Mouse (Mus musculus) urinary bladder, adult 2 months (tissue): ENCODE results near the gene Epas1. TPM values are rescaled to one million over a fixed set of nuclear protein-coding genes. Genes with fewer than 3 reads are reported as not detected.

Experiments
- DNase-seq: peaks from one replicate; pipeline ENCODE4 v3.0.0; 2022; ENCODE audit warnings: low spot score
- polyA plus RNA-seq: library from polyadenylated mRNA; depleted of rRNA; stranded (reverse); fragments of >200 nt; gene quantifications from 2 replicates; pipeline ENCODE4 v1.2.3, GENCODE M21; 2012

Epas1 gene
- polyA plus RNA-seq, 1 experiment = 21.4 TPM

GRCm38 (mm10) chr17:86787805-86788204, 34.3 kb downstream of the Epas1 start:
- DNase-seq = no peak

- DNase-seq = no peak
Observed at GRCm38 (mm10) chr17:86788316-86788715, 34.8 kb downstream of the Epas1 start.

GRCm38 (mm10) chr17:86791925-86792324, 38.4 kb downstream of the Epas1 start:
- DNase-seq = no peak

DNA sequence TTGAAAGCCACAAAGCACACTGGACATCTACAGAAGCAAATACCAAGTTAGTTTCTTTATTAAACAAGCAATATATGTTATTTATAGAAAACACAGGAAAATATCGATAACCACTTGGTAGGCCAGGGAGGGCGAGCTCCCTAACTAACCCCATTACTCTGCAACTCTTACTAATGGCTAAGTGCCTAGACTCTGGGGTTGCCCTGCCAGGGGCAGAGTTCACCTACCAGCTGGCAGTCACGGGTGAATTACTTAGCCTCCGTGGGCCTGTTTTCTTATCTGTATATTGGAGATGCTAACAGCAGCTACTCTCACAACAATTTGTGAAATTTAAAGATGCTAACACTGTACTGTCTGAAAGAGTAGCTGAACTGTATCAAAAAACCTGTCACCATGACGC, 42.3 kb downstream of the Epas1 start:
- no peak for DNase-seq

- no peak for DNase-seq
Observed at GRCm38 (mm10) chr17:86797031-86797430, 43.5 kb downstream of the Epas1 start.

DNA sequence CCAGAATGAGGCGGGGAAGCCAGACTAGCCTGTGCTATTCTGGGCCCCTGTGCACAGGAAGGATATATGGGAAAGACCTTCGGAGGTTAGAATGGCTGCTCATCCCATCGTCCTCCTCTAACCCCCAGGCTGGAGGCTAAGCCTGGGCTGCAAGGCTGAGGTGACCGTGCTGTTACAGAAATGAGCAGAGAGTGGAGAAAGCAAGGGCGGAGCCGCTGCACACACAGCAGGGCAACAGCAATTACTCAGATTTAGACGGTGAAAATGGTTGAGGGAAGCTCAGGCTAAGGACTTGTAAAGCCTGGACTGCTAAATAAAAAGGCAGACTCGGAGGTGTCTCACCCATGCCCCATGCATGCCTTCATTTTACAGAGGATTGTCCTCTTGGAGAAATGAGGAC, 45.0 kb downstream of the Epas1 start:
- no peak for DNase-seq

- no peak for DNase-seq
Observed at GRCm38 (mm10) chr17:86798951-86799350, 45.5 kb downstream of the Epas1 start.

DNA sequence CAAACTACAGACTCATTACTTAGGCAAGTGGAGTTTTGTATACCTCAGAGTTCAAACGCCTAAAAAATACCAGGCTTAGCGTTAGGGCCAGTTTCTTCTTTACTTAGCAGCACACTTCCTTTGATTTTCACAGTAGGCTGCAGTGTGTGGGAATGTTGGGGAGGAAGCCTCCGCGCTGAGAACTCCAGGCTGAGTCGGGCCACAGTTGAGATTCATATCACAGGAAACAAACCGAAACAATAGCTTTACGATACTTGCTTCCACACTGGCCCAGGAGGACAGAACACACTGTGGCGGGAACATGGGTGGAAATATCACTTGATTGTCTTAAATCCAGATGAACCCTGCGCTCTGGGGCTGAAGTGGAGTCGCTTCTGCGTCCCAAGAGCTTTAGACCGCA, 47.0 kb downstream of the Epas1 start:
- DNase-seq = no peak

- DNase-seq = no peak
Observed at GRCm38 (mm10) chr17:86801213-86801815, 47.8 kb downstream of the Epas1 start.

DNA sequence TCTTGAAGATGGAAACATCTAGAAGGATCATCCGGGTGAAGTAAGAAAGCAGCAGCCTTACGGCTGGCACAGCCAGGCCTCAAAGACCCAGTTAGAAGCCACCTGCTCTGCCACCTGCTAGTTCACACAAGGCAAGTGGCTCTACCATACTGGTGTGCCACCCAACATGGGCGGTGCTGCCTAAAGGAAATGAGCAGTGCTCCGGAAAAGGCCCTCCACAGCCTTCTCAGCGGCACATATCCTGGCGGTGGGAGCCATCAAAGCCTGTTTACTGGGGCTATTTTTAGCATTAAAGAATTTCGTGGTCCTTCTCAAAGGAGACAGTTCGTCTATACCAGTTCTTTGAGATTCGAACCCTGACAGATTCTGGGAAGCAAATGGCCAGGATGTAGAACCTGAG, 48.4 kb downstream of the Epas1 start:
- no peak for DNase-seq

DNA sequence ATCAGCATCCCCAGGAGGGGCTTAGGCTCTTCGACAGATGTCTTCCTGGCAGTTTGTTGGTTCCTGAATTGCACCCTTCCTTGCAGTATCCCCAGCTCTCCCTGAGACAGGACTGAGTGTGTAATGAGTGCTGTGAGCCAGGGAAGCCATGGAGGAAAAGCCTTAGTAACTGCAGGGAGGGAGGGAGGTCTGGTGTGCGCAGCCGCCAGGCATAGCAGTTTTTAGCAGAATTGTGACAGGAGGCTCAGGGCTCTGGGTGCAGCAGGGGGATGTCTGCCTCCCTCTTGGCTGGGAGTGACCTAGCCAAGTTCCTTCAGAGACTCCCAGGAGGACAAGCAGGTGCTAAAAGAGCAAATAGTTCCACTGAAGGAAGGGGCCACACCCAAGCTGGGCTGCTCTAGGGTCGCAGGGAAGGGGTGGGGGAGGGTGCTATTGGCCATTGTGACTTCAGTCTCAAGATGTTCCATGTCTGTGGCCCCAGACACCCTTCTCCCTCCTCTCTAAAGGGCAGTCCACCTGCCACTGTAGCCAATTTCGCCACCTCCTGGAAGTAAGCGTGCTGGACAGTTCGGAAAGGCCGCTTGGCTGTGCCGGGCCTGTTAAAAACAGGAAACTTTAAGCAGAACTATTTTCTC, 49.0 kb downstream of the Epas1 start:
- DNase-seq = no peak

- no peak for DNase-seq
Observed at GRCm38 (mm10) chr17:86803147-86803546, 49.6 kb downstream of the Epas1 start.

DNA sequence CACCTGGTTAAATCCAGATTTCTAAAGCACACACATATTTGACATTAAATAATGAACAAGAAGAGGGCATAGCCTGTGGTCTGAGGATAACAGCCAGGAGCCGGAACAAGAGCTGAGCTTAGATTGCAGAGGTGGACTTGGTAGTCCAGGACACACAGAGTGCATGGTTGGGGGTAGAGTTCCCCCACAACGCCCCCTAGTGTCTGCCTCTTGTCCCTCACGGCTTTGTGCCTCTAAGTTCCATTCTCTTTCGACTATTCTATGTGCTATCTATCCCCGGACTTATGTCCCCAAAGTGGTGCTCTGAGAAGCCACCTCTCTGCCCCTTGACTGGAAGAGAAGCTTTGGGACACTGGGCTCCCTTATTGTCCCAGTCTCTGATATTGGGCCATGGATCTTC, 50.2 kb downstream of the Epas1 start:
- DNase-seq = no peak

DNA sequence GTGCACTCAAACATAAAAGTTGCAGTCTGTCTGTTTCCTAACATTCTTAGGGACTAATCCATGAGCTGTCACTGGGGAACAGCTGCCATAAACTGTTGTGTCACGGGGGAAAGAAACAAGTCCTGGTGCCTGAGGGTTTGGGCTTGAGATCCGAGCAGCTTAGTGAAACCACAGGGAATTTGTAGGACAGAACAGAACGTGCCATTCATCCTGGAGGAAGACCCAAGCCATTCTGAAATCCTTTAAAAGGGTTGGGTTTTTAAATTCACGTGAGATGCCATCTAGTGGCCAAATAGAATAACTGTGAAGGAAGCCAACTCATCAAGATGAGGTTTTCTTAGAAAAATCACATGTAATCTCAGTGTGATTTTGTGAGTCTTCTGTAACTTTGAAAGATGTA, 58.5 kb downstream of the Epas1 start:
- no peak for DNase-seq

GRCm38 (mm10) chr17:86814320-86814719, 60.8 kb downstream of the Epas1 start:
- no peak for DNase-seq

GRCm38 (mm10) chr17:86815016-86815865, 61.7 kb downstream of the Epas1 start:
- no peak for DNase-seq

DNA sequence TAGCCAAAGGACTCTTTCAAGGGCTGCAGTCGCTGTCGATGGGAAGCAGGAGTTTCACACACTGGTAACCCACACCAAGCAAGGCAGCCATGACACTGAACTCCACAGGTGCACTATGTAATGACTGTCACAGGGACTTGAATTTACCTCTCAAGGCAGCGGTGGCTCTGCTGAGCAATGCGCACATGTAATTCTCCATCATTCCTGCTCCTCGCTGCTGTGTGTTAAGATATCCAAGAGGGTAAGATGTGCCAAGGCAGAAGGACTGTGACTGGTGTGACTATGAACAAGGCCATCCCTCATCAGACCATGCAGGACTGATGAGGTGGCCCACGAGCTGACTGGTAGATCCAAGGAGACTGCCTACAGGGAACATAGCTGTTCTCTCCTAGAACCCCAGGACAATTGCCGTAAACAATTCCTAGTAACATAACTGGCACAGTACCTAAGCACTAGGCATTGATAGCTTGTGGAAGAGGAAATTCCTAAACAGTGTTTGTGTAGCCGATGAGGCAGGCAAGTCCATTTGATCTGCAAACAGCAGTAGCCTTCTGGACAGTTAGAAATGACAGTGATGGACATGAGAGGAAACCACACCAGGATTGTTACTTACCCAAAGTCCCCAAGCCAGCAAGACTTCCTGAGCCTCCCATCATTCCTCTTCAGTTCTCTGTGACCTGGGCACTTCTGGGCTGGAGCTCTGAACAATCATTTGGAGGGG, 68.7 kb downstream of the Epas1 start:
- no peak for DNase-seq

- no peak for DNase-seq
Observed at GRCm38 (mm10) chr17:86824502-86825162, 71.1 kb downstream of the Epas1 start.

DNA sequence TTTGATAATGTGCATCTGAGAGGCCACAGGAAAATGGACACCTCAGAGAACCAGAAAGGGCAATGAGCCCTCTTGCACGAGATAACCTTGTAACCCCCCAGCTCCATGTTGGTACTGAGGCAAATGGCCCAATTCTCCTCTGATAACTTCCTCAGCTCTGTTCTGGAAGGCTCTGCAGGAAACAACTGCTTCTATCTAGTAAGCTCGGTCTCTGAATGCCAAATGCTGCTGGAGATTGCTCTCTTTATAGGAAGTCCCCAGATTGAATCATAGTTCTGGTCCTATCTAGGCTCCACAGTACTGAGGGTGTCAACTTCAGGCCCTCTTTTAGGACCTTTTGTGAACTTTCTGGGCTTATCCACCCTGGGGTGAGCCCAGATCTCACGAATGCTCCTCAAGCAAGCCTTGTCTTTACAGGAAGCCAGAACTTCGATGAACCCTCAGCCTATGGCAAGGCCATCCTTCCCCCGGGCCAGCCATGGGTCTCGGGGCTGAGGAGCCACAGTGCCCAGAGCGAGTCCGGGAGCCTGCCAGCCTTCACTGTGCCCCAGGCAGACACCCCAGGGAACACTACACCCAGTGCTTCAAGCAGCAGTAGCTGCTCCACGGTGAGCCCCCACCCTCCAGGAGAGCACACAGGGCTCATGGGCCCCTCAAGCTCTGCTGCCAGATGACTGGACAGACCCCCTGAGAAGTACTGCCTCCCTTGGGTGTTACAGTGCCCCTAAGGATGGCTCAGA, 71.8 kb downstream of the Epas1 start:
- no peak for DNase-seq

- DNase-seq = no peak
Observed at GRCm38 (mm10) chr17:86826376-86826775, 72.9 kb downstream of the Epas1 start.
